Mouse (Mus musculus): ENCODE results near the gene Ankrd17.

- TF ChIP-seq MAX (IDR thresholded peaks at IDR 0.05; ENCODE audit: low read depth) (no peak), MYOG (IDR thresholded peaks at IDR 0.05; ENCODE audit: control insufficient read depth in 1 of 3, insufficient read depth in 1 of 3, insufficient read length in 2 of 3, low read depth in 2 of 3) (no peak), POLR2A (IDR thresholded peaks at IDR 0.05; ENCODE audit: insufficient read length, low read depth) (no peak), CEBPB (IDR thresholded peaks at IDR 0.05; ENCODE audit: insufficient read depth, poor library complexity, severe bottlenecking) (no peak), REST (IDR thresholded peaks at IDR 0.05; ENCODE audit: insufficient read depth, insufficient read length) (no peak), USF1 (IDR thresholded peaks at IDR 0.05; ENCODE audit: low read depth) (no peak), TCF12 (IDR thresholded peaks at IDR 0.05; ENCODE audit: insufficient read depth, poor library complexity, severe bottlenecking) (no peak), POLR2AphosphoS2 (IDR thresholded peaks at IDR 0.05; ENCODE audit: insufficient read length, low read depth) (no peak)
Observed at GRCm38 (mm10) chr5:90246987-90247386, 119.4 kb downstream of the Ankrd17 start.

All from myocyte (in vitro differentiated cells).